Mouse (Mus musculus): ENCODE data around the gene Ptprm.

Ptprm gene

DNA sequence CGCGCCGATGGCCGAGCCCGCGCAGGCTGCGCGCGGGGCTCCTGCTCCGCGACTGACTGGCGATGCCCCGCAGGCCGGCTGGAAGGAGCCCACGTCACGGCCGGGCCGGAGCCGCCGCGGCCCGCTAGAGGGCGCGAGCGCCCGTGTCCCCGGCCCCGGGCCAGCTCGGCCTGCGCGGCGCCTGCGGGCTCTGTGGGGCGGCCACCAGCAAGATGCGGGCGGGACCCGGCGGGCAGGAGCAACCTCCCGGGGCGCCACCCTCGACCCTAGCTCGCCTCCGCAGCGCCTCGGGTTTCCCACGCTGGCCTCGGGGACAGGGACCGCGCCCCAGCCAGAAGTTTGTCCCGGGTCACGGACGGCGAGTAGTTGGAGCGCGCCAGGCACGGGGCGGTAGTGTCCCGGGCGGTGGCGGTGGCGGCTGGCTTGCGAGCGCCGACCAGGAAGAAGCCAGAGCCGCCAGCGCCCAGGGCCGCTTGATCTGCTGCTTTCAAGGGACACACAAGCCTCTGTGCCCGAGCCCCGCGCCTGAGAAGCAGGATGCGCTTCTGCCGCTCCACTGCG, at the start of gene Ptprm:
Gene Ptprm, minus strand, starts transcription at position 7 of the 561 bp plus-strand sequence.
- peak; percentile 74 for DNase-seq (ENCODE audit: low spot score)

DNA sequence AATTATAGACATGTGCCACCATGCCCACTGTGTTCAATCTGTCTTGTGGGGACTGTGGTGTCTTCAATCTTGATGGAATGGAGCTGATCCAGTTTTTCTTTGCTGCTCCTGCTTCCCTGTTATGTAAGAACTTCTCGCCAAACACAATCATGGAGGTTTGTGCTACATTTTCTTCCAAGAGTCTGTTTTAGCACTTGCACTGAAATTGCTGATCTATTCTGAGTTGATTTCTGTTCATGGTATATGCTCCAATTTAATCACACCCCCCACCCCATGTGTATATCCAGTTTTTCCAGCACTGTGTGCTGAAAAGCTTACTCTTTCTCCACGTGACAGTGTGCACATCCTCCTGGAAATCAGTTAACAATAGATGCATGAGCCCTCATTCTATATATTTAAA, 41.9 kb upstream of the Ptprm start:
- DNase-seq (ENCODE audit: low spot score): no peak

DNA sequence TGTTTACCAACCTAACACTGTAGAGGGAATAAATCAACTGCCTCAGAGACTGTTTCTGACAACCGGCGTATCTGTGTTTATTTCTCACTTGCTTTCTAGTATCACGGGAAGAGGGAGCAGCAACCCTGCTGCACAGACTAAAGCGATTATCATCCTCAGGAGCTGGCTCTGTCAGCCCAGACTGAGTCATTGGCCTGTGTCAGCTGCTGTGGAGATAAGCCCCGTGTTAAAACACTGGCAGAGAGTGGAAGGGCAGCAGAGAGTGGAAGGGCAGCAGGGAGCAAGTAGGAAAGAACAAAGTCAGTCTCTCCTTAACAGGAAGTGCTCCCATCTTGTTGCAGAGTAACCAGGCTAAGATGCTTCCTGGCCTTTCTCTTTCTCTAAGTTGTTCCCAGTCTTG, 36.6 kb upstream of the Ptprm start:
- DNase-seq (ENCODE audit: low spot score): no peak

DNA sequence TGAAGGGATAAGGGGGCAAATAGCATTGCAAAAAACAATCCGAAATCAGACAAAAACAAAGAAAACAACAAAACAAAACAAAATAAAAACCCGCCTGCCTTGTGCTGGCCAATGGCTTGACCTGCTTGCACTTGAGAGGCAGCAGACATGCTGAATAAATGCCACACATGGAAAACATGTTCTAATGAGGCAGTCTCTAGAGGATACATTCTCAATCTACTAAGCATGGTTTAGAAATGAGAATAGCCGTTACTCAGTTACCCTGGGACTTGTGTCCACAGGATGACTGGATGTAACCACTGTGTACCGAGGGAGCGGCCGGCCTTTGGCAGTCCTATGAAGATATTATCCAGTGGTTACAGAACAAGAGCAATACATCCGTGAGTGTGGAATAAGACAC, 33.9 kb upstream of the Ptprm start:
- DNase-seq (ENCODE audit: low spot score): no peak

DNA sequence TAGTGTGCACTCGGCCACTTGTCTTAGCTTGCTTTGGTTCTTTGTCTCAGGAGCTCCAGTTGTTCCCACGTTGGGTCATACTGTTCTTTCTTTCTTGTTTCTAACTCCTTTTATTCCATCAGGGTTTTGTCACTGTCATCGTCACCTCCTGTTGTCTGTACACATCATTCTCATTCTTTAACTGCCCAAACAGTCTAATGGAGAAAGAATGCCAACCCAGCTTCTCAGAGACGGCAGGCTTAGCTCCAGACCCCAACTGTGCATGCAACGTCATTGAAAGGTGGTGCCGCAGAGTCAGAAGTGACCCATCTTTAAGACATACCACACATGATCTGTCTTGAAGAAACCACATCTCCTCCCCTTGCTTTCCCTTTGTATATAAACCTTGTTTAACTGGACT, 31.0 kb upstream of the Ptprm start:
- no peak for DNase-seq (ENCODE audit: low spot score)

DNA sequence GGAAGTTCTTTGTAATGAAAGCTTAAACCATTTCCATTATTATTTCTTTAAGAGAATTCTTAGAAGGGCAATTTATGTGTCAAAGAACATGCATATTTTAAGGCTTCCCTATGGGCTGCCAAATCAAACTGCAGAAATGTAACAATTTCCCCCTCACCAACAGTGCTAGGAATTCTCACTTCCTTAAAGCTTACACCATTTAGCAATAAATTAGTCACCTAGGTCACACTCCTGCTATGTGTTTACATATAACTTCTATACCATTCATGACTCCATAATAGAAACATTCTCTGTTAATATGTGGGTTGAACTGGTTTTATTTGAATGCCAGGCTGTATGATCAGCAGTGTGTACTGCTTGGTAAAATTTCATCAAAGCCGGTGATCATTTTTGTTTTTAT, 29.4 kb upstream of the Ptprm start:
- DNase-seq (ENCODE audit: low spot score): no peak

DNA sequence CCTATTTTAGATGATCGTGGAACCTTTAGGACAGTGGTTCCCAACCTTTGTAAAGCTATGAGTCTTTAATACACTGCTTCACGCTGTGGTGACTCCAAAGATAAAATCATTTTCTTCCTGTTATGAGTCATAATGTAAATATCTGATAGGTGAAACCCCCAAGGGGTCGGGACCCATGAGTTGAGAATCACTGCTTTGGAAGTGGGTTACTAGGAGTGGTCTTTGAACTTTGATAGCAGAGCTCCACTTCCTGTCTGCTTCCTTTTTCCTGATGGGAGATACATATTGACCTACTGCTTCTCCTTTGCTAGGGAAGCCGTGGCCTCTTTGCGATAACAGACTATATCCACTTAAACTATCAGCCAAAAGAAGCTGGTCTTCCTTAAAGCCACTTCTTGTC, 27.4 kb upstream of the Ptprm start:
- DNase-seq (ENCODE audit: low spot score): no peak

DNA sequence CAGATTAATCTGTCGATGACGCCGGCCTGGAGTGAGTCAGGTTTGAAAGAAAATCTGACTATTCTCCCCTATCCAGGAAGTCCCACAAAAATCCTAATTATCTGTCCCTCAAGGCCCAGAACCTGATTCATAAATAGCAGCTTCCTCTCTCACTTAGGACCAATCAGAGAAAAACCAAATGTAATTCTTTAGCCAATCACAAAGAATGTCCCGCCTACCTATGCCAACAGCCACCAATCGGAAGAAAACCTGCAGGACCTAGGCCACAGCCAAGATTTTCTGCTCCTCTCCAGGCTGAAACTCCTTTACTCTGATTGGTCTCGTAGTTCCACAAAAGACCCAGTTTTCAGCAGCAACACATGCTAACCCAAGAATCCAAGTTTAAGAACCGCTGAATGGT, 13.6 kb upstream of the Ptprm start:
- no peak for DNase-seq (ENCODE audit: low spot score)

DNA sequence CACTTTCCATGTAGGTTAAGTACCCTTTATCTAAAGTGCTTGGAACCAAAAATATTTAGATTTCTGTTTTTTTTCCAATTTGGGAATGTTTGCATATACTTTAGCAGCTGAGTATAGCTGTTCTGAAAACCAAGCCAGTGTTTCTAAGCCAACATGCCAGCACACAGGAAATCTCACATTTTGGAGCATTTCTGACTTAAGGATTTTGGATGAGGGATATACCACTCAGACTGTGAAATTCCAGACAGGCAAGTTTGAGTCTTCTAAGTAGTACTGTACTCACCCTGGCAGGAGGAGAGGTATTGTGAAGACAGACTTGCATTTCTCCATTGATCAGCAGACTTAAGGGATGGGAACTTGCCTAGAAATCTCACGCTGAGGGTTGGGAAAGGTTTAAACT, 10.2 kb upstream of the Ptprm start:
- DNase-seq (ENCODE audit: low spot score): no peak

DNA sequence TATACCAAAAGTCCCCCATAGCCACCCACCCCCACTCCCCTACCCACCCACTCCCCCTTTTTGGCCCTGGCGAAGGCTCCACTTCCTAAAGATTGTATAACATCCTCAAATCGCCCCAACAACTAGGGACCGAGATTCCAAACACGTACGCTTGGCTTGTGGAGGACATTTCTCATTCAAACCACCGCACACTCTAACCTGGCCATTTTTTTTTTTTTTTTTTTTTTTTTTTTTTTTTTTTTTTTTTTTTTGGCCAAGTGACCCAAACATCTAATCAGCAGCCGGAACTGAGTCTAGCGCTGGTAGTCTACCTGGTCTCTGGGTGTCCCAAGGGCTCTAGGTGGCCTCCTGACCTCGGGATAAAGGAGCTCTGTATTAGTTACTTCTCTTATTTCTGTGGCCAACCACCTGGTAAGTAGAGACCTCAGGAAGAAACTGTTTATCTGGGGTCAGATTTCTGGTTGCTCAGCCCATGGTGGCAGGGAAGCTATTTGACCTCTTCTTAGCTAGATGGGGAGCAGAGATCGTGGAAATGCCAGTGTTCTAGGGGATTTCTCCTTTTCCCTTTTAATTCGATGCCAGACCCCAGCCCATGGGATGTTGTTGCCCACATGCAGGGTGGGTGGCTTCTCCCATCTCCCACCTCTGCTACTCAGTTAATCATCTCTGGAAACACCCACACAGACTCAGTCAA, 9.3 kb upstream of the Ptprm start:
- DNase-seq (ENCODE audit: low spot score): no peak

DNA sequence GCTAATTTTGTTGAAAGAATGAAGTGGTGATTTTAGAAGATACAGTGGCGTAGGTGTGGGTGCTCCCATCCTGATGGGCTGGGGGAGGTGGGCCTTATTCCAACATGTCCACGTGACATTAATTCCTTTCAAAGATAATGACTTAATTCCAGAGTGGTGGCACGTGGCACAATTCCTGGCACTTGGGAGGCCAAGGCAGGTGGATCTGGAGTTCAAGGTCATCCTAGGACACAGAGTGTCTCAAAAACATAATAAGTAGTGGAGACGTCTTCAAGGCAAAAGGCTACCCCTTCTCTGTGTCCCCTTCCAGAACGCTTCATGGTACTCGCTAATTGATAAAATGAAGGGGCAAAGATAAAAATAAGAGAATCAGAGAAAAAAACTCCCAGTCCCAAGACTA, 7.9 kb upstream of the Ptprm start:
- no peak for DNase-seq (ENCODE audit: low spot score)

DNA sequence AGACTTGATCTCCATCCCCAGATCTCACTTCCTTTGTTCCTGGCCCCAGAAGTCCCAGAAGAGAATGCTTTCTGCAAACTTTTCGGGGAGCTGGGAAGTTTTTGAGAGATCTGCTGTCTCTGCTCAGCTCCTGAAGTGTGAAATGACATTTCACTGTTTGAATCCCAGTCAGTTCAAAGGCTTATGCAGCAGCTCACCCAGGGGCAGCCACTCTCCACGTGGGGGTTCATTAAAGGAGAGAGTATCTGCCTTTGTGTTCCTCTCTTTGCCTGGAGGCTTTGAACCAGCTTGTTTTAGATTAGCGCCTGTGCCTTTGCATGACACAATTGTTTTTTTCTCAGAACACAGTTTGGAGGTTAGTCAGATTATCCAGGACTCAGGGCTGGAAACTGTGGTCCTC, 6.3 kb upstream of the Ptprm start:
- DNase-seq (ENCODE audit: low spot score): no peak

DNA sequence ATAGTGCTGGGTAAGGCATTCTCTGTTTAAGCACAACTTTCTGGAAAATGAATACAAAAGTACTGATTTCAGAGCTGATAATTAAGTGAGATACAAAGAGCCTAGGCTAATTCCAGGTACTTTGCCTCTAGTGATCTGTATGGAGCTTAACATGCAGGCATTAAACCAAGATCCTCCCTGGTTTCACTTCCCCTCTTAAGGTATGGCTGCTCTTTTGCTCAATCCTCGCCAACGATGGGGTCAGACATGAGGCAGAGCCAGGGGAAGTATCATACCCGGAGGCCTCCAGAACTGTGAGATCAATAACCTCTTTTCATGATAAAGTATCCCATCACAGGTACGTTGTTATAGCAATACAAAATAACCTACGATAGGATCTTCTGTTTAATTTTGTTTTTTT, 5.3 kb upstream of the Ptprm start:
- DNase-seq (ENCODE audit: low spot score): no peak

DNA sequence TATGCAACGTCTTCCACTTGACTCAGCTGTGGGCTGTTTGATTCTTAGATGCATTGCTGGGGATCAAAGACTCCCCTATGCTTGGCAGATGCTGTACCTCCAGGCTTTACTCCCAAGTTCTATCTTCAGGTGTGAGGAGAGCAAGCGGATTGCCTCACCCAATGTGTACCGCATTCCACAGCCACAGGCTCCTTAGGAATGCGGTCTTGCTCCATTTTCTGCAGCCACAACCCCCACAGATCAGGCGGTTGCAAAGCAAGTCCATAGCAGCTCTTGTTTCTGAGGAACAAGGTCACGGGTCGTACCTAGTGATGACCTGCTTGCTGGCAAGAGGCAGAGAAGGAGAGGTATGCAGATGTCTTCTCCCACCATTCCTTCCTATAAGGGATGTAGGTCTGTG, 4.3 kb upstream of the Ptprm start:
- DNase-seq (ENCODE audit: low spot score): no peak

DNA sequence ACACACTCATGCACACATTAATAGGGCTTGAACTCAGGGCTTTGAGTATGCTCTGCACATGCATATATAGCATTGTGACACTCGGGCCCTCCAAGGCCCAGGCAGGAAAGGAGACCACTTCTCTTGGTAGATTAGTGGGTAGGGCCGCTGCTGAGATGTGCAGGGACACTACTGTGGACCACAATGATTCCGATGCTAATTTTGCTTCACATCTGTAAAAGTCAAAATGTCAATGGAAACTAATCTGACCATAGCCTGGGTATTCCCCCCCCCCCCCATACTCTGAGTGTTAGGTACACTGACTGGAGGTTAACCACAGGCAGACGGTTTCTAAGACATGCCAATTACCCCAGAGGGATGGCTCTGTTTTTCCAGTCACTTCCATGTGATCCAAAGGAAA, 2.9 kb upstream of the Ptprm start:
- DNase-seq (ENCODE audit: low spot score): no peak

DNA sequence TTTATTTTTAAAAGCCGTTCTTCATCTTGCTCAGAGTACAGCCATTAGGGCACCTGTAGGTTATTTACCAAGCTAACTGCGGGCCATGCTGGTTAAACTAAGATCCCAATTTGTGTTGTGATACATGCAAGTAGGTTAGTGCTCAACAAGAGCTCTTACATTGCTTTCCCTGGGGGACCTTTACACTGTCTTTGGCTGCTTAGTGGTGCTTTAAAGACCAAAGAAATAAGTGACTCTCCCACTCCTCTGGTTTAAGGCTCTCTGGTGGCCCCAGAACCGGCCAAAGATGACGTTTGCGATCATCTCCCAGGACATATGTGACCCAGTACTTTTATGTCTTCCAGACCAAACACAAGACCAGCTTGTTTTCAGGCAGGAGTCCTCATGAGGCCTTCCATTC, 994 bp upstream of the Ptprm start:
- no peak for DNase-seq (ENCODE audit: low spot score)

DNA sequence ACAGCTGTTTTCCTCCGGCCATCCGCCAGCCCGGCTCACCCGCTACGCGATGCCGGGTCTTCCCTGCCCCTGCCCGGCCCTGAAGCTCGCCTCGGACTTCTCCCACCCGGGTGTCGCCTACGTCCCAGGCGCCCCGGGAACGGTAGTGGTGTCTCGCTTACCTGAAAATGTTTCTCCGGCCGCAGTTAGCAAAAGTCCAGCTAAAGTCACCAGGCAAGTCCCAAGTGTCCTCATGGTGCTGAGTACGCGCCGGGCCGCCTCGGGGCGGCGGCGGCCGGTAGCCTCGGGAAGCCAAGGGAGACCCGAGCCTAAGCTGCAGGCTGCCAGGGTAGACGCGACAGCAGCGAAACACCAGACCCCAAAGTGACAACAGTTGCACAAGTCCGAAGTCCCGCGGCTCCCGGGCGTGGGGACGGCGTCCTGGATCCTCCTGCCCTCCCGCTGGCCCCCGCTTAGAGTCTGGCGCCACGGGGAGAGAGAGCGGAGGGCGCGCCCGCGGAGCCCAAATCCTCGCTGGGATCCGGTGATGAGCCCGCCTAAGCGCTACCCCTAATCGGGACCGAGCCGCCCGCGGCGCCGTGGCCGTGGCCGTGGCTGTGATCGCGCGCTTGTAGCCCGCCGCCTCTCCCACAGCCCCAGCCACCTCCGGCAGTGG, 334 bp downstream of the Ptprm start:
- peak; percentile 19 for DNase-seq (ENCODE audit: low spot score)

DNA sequence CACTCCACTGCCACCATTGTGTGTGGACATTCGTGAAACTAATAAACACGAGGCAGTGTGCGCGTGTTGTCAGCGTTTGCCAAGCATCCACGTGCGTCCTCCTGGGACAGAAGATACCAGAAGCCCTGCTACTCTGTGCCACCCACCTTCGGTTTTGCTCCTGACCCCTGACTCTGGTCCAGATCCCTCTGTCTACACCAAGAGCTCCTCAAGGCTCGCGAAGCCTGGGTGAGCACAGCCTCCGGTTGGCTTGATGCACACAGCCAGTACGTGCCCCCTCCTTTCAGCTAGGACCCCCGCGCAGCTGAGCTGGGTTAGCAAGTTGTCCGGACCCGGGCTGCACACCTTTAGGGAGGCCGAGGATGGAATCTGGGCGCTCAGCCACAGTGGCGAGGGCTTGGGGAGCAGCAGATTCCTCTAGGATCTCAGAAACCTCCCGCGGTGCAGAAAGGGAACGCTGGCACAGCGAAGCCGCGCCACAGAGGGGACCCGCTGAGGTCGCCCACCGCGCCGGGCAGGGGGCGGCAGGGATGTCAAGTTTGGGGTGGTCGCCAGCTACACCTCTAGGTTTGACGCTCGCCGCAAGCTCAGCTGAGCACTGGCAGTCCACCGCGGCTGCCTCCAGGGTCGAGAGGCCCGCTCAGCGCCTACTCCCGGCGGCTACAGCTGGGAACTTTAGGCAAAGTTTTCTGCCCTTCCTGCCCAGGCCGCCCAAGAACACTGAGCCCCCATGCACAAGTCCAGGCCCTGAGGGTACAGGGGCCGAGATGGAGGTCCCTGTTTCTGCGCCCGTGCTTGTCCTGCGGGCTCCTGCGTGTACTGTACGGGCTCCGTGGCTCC, 1.1 kb downstream of the Ptprm start:
- no peak for DNase-seq (ENCODE audit: low spot score)

DNA sequence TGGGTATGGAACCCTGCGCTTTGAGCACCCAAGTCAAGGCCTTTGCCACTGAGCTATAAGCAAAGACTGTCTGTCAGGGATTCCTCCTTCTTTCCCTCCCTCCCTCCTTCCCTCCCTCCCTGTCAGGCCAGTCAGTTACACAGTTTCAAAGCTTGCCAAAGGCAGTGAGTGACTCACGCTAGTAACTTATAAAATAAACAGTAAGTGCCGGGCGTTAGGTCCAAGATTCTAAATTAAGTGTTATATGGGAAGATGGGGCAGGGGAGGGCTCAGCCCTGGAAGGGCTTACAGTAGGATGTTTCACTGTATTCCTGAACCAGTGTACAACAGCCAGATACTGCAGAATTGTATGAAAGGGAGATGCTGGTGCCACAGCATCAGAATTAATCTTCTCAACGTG, 2.8 kb downstream of the Ptprm start:
- DNase-seq (ENCODE audit: low spot score): no peak

DNA sequence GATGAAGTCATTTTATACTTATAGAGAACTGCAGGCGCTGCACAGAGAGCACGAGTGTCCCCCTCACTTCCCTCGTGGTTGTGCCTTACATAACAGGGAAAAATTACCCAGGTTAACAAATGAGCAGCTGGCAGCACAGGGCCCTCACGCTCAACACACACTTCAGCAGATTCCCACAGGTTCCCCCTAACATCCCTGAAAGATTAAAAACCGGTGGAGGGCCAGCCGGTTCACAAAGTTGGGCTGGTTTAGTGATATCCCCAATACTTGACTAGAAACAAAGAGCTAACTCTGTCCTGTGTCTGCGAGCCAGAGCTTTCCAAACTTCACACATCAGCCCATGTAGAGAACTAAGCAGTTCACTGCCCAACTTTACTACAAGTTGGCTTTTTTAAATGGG, 3.7 kb downstream of the Ptprm start:
- no peak for DNase-seq (ENCODE audit: low spot score)

DNA sequence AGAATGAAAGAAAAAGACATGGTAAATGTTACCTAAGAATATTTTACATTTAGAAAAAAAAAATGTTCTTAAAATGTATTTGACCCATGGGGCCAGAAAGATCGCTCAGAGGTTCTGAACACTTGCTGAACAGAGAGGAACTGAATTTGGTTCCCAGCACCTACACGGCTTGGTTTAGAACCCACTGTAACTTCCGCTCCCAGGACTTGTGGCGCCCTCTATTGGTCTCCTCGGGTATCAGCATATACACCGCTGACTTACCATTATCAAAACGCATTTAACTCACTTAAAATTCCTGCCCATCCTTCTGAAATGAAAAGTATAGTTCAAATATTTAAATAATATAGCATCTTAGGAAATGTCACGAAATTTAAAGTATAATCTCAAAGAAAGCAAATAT, 4.7 kb downstream of the Ptprm start:
- DNase-seq (ENCODE audit: low spot score): no peak

DNA sequence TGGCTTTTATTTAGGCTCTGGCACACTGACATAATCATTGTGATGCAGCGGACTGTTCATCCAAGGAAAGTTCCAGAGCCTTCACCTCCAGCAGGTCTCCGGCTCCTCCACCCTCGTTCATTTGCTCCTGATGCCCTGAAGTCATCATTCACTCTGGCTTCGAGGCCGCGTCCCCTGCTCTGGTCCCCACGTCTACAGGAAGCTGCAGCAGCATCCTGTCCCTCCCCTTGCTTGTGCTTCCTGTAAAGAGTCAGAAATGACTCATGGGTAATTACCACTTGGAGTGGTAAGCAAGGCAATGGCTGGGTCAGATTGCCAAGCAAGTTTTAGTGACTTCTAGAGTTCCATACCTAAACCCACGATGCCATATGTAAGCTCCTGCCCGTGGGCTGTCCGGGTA, 7.3 kb downstream of the Ptprm start:
- no peak for DNase-seq (ENCODE audit: low spot score)

DNA sequence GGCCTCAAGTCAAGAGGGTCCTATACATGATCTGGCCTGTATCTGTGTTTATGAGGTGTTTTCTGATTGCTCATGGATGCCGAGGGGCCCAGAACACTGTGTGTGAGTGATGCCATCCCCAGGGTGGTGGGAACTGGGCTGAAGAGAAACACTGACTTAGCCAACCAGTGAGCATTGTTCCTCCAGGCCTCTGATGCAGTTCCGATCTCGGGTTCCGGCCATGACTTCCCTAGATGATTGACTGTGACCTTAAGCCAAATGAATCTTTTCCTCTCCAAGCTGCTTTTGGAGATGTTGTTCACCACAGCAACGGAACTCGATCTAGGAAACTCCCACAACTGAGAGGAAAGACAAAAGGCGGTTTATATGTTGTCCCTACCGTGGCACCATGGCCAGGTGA, 9.1 kb downstream of the Ptprm start:
- DNase-seq (ENCODE audit: low spot score): no peak

Data from layer of hippocampus, adult 11-12 months (tissue).